Mouse (Mus musculus) cerebellum, adult 9-11 months (tissue): ENCODE measurements around the gene Kif19a.

Experiments
- DNase-seq: peaks from one replicate; pipeline ENCODE4 v3.0.0; 2022

Kif19a gene

GRCm38 (mm10) chr11:114764820-114765818, at the start of gene Kif19a:
Gene Kif19a, plus strand, starts transcription at chr11:114765388.
- DNase-seq: peak; percentile 50

- DNase-seq: no peak
These were observed 49.7 kb upstream of the Kif19a start for GRCm38 (mm10) chr11:114715531-114715930.

GRCm38 (mm10) chr11:114720535-114720934, 44.7 kb upstream of the Kif19a start:
- no peak for DNase-seq

- DNase-seq: no peak
These were observed 42.8 kb upstream of the Kif19a start for GRCm38 (mm10) chr11:114722438-114722837.

- no peak for DNase-seq
These were observed 42.2 kb upstream of the Kif19a start for GRCm38 (mm10) chr11:114723030-114723429.

GRCm38 (mm10) chr11:114724787-114725590, 40.2 kb upstream of the Kif19a start:
- no peak for DNase-seq

- DNase-seq: peak; percentile 68
These were observed 38.0 kb upstream of the Kif19a start, which contains the start of gene Dnaic2 for GRCm38 (mm10) chr11:114726965-114727825. Gene Dnaic2, plus strand, starts transcription at chr11:114727408.

GRCm38 (mm10) chr11:114727826-114728186, 37.4 kb upstream of the Kif19a start:
- DNase-seq: no peak

GRCm38 (mm10) chr11:114728333-114728732, 36.9 kb upstream of the Kif19a start:
- no peak for DNase-seq

- no peak for DNase-seq
These were observed 35.3 kb upstream of the Kif19a start for GRCm38 (mm10) chr11:114729832-114730363.

GRCm38 (mm10) chr11:114731711-114732110, 33.5 kb upstream of the Kif19a start:
- DNase-seq: no peak

GRCm38 (mm10) chr11:114732890-114733289, 32.3 kb upstream of the Kif19a start:
- no peak for DNase-seq

- DNase-seq: no peak
These were observed 29.1 kb upstream of the Kif19a start for GRCm38 (mm10) chr11:114736111-114736510.

- DNase-seq: peak; percentile 66
These were observed 28.1 kb upstream of the Kif19a start for GRCm38 (mm10) chr11:114736913-114737624.

- no peak for DNase-seq
These were observed 24.6 kb upstream of the Kif19a start for GRCm38 (mm10) chr11:114740598-114740997.

GRCm38 (mm10) chr11:114741451-114741850, 23.7 kb upstream of the Kif19a start:
- no peak for DNase-seq

GRCm38 (mm10) chr11:114745134-114745533, 20.1 kb upstream of the Kif19a start:
- DNase-seq: peak; percentile 90

- no peak for DNase-seq
These were observed 17.5 kb upstream of the Kif19a start for GRCm38 (mm10) chr11:114747564-114748138.

GRCm38 (mm10) chr11:114769911-114770310, 4.7 kb downstream of the Kif19a start:
- DNase-seq: no peak

GRCm38 (mm10) chr11:114771896-114772295, 6.7 kb downstream of the Kif19a start:
- DNase-seq: no peak

GRCm38 (mm10) chr11:114780076-114780475, 14.9 kb downstream of the Kif19a start:
- no peak for DNase-seq
